Mouse (Mus musculus) adrenal gland, adult (tissue): Measurements from ENCODE around the gene Sipa1l3.

Source experiments
- DNase-seq, 2 experiments: peaks; one replicate each; pipeline ENCODE4 v3.0.0; 2022 to 2023; ENCODE audit warnings: low spot score in 1 of 2; ENCODE audit not compliant: inconsistent age in 2 of 2

The Sipa1l3 gene

GRCm38 (mm10) chr7:29387524-29388068 lies 130.8 kb downstream of the Sipa1l3 start:
- DNase-seq: no peak

GRCm38 (mm10) chr7:29386349-29386748 lies 132.1 kb downstream of the Sipa1l3 start:
- DNase-seq: no peak

- no peak for DNase-seq
These were observed 132.7 kb downstream of the Sipa1l3 start for GRCm38 (mm10) chr7:29385791-29386190.

- DNase-seq: peak; percentile 77 to 92
These were observed 135.2 kb downstream of the Sipa1l3 start for GRCm38 (mm10) chr7:29383255-29383654.

DNA sequence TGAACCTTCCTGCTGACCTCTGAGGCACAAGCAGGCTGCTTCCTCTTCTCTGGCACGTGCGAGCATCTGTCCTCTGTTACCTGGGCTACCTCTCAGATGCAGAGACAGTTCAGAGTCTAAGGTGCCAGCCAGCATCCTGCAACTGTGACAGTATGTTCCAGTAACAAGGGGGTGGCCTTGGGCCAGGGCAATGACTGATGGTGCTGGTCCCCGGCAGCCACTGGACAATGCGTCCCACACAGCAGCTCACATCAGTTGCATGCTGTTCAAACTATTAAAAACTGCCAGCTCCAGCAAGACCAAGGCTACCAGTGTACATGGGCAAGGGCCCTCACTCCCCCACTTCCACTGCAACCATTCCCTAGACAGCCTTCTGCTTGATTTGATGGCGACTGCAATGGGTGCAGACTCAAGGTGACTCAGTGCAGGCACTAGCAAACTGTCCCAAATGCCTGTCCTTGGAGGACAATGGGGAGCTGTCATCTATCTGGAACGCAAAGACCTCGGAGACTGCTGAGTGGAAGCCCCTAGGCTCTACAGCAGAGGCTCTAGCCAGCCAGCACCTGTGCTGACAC lies 136.9 kb downstream of the Sipa1l3 start:
- DNase-seq: peak; percentile 82

DNA sequence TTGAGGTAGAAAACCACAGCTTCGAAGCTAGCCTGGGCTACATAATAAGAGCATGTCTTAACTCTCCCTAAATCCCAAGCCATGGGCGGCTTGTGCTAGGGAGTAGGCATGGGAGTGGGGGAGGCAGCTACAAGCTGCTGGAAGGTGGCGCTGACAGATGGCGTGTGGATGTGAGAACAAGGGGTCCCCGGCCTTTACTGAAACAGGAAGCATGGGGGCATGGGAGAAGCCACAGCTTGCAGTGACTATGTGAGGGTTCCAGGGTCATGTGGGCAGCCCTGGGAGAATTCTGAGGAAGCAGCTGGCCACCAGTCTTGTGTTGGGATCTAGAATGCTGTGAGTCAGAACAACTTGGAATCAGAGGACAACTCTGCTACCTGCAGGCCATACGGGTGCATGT lies 144.4 kb downstream of the Sipa1l3 start:
- no peak for DNase-seq

- no peak for DNase-seq
These were observed 146.3 kb downstream of the Sipa1l3 start for GRCm38 (mm10) chr7:29372123-29372522.

GRCm38 (mm10) chr7:29370031-29370430 lies 148.4 kb downstream of the Sipa1l3 start:
- no peak for DNase-seq

DNA sequence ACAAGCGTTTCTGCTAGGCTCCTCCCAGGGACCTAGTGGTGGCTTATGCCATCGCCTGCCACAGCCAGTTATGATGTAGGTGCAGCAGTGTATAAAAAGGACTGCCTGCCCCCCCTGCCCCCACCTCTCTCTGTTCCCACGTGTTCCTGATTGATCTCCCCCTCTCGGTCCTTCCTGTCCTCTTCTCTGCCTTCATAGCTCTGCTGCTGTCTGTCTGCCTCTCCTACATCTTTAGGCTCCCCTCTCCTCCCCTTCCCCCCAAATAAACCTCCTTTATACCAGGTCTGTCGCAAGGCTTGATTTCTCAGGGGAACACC lies 150.5 kb downstream of the Sipa1l3 start:
- no peak for DNase-seq

- peak; percentile 25 to 51 for DNase-seq
These were observed 151.1 kb downstream of the Sipa1l3 start for GRCm38 (mm10) chr7:29367166-29368003.

GRCm38 (mm10) chr7:29364052-29364451 lies 154.4 kb downstream of the Sipa1l3 start:
- DNase-seq: peak; percentile 78 to 87

- DNase-seq: no peak
These were observed 156.9 kb downstream of the Sipa1l3 start for GRCm38 (mm10) chr7:29361497-29361896.

- peak; percentile 71 to 89 for DNase-seq
These were observed 163.0 kb downstream of the Sipa1l3 start for GRCm38 (mm10) chr7:29355406-29355805.

GRCm38 (mm10) chr7:29354161-29354560 lies 164.3 kb downstream of the Sipa1l3 start:
- peak; percentile 76 to 88 for DNase-seq

DNA sequence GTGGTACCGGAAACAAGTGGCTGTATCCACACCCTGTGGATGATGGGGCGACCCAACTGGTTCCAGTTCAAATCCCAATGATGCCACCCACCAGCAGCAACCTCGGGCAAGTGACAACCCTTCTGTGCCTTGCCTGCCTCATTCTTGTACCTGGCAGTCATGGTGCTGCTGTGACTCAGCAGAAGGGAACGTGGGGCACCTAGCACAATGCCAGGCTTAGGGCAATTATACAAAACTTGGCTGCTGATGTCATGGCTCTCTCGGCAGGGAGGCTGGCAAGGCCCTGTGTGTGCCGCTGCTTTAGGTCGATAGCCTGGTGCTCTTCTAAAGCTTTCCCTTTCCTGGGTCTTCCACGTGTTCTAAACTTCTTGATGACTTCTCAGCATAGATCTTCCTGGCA lies 166.2 kb downstream of the Sipa1l3 start:
- no peak for DNase-seq

DNA sequence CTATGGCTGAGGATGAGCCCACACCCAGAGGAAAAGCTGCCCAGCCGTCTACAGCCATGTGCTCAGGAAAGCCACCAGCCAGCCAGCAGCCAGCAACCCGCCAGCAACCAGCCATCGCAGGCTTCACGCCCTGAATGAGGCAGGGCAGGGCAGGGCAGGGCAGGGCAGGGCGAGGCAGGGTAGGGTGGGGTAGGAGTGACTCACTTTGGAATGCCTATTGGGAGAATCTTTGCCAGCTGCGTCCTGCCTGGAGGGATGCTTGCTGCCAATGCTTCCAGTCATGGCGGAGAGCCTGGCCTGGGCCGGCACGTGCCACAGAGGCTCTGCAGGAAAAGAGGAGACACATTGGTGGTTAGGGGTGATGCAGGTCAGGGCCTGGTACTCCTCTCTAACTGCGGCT lies 168.0 kb downstream of the Sipa1l3 start:
- no peak for DNase-seq

- DNase-seq: no peak
These were observed 172.2 kb downstream of the Sipa1l3 start for GRCm38 (mm10) chr7:29346212-29346611.

DNA sequence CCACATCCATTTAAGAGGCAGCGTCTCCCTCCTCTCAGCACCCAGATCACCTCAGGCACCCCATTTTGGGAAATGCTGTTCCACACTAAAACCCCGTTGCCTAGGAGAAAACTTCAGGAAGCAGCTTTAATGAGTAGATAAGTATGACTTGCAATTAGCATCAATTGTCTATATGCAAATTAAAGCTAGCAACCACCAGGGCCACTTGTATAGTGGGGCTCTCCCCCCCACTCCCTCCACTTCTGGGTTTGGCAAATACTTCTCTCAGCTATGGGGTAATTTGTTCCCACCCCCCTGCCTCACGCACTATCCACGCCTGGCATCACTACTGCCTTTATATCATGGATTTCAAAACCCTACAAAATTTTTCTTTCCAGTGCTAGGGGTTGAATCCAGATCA lies 172.9 kb downstream of the Sipa1l3 start:
- no peak for DNase-seq

DNA sequence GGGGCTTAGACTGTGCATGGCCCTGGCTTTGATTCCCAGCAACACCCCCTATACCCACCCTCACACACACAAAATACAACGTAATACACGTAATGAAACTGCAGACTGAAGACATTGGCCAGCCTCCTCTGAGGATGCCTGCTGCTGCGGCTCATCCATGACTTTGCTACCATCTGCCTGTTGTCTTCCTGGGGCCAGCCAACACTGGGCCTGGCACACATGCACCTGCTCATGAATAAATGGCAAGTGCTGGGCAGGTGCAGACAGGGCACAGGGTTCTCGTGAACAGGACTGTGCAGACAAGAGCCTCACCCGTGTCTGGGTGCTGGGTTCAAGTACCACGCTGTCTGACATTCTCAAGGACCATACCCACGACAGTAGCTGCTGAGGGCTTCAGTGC lies 174.7 kb downstream of the Sipa1l3 start:
- no peak for DNase-seq

GRCm38 (mm10) chr7:29342489-29343092 lies 175.8 kb downstream of the Sipa1l3 start:
- no peak for DNase-seq

DNA sequence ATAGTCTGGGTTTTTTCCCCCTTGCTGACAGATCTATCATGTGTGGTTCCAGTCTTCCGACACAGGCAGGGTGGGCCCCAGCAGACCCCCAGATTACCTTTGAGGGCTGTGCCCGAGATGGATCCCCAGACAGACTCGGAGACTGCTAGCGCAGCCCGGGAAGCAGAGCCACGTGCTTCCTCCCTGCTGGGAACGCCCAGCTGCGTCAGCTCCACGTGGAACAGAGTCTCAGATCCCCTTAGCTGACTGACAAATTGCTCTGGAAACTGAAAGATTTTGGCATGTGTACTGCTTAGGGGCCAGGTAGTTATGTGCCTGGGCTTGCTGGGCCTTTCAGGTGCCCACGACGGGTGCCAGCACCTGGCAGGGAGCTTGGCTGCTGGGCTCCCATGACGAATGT lies 176.7 kb downstream of the Sipa1l3 start:
- DNase-seq: no peak

DNA sequence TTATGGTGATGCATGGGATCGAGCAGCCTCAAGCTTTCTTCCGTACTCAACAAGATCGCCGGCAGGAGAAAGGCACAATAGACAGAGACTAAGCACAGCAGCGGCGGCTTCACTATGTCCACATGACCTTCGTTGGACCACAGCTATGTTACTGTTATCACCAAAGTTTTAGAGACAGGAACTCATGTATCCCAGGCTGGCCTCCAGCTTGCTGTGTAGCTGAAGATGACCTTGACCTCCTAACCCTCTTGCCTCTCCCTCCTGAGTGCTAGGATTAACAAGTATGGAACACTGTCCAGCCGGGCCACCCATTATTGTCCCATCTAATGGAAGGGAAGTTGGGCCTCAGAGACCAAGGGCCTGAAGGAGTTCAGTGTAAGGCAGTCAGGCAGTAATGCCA lies 177.6 kb downstream of the Sipa1l3 start:
- DNase-seq: peak in 1 of 2 experiments; percentile 59
